In genomic region chr3:142917171-142917570, GRCm38 (mm10) we compare ENCODE assay signal across 21 mouse cellular contexts.
"Had no signal": no experiment of that assay in that cellular context is flagged by ENCODE, and none has a peak within 500 bp of the region (broad histone marks: within the 10 kb centered on the region; RNA-seq: fewer than 3 reads in every experiment).

No protein-coding gene starts in this region.

- H3K4me2 ChIP-seq: heart, embryonic 12.5 days; hindbrain, embryonic 12.5 days; hindbrain, embryonic 14.5 days; limb, embryonic 13.5 days; limb, embryonic 15.5 days; liver, embryonic 12.5 days had no signal

- H3K27ac ChIP-seq: gastrocnemius, adult 2 months; heart, embryonic 10.5 days; hindbrain, embryonic 10.5 days; hindbrain, embryonic 12.5 days; hindbrain, embryonic 14.5 days; limb, embryonic 13.5 days; limb, embryonic 15.5 days; liver, embryonic 12.5 days; liver, embryonic 14.5 days had no signal

- H3K9me3 ChIP-seq: heart, embryonic 10.5 days; heart, embryonic 12.5 days; hindbrain, embryonic 10.5 days; hindbrain, embryonic 12.5 days; limb, embryonic 13.5 days; limb, embryonic 15.5 days; liver, embryonic 12.5 days had no signal

- H3K36me3 ChIP-seq: heart, embryonic 10.5 days; heart, embryonic 12.5 days; hindbrain, embryonic 10.5 days; hindbrain, embryonic 12.5 days; limb, embryonic 13.5 days; limb, embryonic 15.5 days; liver, embryonic 12.5 days had no signal

- DNase-seq: gastrocnemius, adult 2 months; gastrocnemius, postnatal 10 days; gastrocnemius, postnatal 25 days; heart, postnatal 10 days; heart, postnatal 4 days; layer of hippocampus, adult 9-11 months; layer of hippocampus, postnatal 36 days; left cerebral cortex, postnatal 4 days; lung, adult 18-20 months had no signal

- H3K4me3 ChIP-seq: gastrocnemius, adult 2 months; heart, embryonic 10.5 days; heart, embryonic 12.5 days; hindbrain, embryonic 10.5 days; hindbrain, embryonic 12.5 days; limb, embryonic 13.5 days; limb, embryonic 15.5 days; liver, embryonic 12.5 days had no signal

- H3K9ac ChIP-seq: heart, embryonic 12.5 days; hindbrain, embryonic 12.5 days; hindbrain, embryonic 14.5 days; limb, embryonic 13.5 days; limb, embryonic 15.5 days; liver, embryonic 12.5 days; liver, embryonic 14.5 days had no signal

- H3K27me3 ChIP-seq: heart, embryonic 12.5 days; hindbrain, embryonic 12.5 days; limb, embryonic 13.5 days; limb, embryonic 15.5 days; liver, embryonic 12.5 days had no signal

- ATAC-seq: forebrain, embryonic 16.5 days; hindbrain, embryonic 16.5 days; inflammation-experienced regulatory T-cells, adult 6 months; liver, embryonic 12.5 days had no signal

- H3K4me1 ChIP-seq: hindbrain, embryonic 10.5 days; hindbrain, embryonic 12.5 days; limb, embryonic 13.5 days; limb, embryonic 15.5 days; liver, embryonic 12.5 days had no signal
